Mouse (Mus musculus): ENCODE data around the gene Msantd2. TPM values are rescaled to one million over a fixed set of nuclear protein-coding genes. Genes with fewer than 3 reads are reported as not detected.
A peak's percentile ranks its signal among the peaks of the same experiment; 100 is the strongest.

Msantd2 gene
- total RNA-seq (2014; fragmentation: Nextera tagmentation), result 24.7 and 30.4 TPM in 2 replicates
- 20.6 and 31.1 TPM in 2 replicates for total RNA-seq (2017)

- peak; percentile 79 for ATAC-seq (replicated peaks; ENCODE audit: poor library complexity, severe bottlenecking)
These were observed at the start of gene Msantd2 for GRCm38 (mm10) chr9:37488611-37489396. TSS of gene Msantd2 (plus strand) at chr9:37489319.

GRCm38 (mm10) chr9:37452401-37452800, 36.7 kb upstream of the Msantd2 start:
- ATAC-seq (replicated peaks; ENCODE audit: poor library complexity, severe bottlenecking), result no peak

DNA sequence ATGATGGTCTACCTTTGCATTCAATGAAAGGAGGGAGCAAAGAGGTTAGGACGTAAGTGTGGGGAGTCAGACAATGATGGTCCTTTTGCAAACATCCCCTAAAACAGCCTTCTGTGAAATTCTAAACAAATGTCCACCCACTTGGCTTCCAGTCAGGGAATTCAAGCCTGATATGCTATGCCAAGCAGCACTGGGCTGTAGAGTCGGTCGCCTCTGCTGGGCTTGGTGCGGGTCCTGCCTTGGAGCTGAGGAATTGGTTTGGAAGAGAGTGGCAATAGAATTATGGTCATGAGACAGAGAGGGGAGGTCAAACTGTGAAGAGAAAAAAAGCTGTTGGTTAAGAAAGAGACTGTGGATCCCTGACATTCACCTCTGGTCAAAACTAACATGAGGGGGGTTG, 35.8 kb upstream of the Msantd2 start:
- no peak for ATAC-seq (replicated peaks; ENCODE audit: poor library complexity, severe bottlenecking)

DNA sequence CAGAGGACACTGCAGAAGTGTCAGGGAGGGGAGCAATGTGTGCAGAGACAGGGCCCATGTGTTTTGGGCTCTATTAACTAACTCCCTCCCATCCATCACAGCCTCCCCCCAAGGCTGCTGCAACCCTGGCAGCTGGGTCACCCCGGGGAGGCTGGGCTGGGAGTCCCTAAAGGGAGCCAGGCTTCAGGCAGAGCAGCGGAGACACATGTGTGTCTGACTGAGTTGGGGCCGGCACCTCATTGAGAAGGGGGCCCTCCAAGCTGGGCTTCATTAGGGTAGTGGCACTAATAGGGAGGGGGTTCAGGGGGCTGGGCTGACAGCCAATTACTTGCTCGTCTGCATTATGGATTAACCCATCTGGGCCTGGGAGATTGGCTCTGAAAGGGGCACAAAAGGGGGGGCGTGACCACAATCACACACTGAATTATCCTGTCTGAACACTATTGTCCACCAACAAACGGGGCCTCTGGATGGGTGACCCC, 35.1 kb upstream of the Msantd2 start:
- ATAC-seq (replicated peaks; ENCODE audit: poor library complexity, severe bottlenecking), result no peak

DNA sequence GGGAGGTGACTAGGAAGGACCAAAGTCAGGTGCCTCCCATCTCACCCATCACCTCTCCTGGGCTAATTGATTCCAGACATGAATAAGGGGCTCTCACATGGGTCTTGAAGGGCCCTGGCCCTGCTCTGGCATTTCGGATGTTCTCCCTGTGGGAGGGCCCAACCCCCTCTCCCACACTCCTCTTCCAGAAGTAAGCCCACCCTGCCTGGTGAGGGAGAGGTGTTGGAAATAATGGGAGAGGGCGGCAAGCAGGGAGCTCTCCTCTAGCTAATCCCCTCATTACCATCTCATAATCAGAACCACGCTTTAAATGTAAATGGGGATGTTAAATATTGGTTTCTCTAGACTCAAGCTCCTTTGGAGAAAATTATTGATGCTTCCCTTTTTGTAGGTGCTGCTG, 34.1 kb upstream of the Msantd2 start:
- ATAC-seq (replicated peaks; ENCODE audit: poor library complexity, severe bottlenecking), result no peak

- no peak for ATAC-seq (replicated peaks; ENCODE audit: poor library complexity, severe bottlenecking)
These were observed 33.3 kb upstream of the Msantd2 start for GRCm38 (mm10) chr9:37455868-37456267.

DNA sequence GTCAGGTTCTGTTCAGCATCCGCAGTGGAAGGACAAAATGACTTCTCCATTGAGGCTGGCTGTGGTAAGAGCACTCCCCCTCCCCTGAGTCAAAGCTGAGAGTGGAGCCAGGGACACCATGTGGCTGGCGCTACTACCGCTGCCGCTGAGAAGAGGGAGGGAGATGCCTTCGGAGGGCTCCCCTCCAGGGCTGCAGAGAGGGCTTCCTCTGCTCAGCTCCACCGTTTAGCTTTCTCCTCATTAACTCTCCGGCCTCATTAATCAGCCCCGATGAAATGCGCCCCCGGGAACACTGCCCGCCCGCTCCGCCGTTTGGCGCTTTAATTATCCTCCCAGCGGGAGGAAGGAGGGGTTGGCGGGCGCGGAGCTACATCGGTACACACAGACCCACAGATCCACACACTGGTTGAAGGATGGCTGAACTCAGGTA, 32.6 kb upstream of the Msantd2 start:
- ATAC-seq (replicated peaks; ENCODE audit: poor library complexity, severe bottlenecking), result peak; percentile 30; the same call in 1 of the 2 replicates

DNA sequence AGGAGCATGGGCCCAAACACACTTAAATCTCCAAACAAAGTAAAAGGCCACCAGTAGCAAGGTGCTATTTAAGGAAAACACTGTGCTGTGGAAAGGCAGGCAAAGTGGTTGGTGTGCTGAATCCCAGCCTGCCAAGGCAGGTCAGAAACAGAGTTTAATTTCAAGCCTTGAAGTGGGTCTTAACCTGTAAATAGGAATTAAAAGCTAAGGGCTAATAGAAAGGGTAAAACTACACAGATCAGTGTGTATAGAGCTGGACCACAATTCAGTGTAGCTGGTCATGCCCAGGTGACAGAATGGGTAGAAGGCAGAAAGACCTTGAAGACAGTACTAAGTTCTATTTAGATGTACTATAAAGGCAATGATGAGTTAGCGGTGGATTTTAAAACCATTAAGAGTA, 32.0 kb upstream of the Msantd2 start:
- no peak for ATAC-seq (replicated peaks; ENCODE audit: poor library complexity, severe bottlenecking)

- no peak for ATAC-seq (replicated peaks; ENCODE audit: poor library complexity, severe bottlenecking)
These were observed 29.5 kb upstream of the Msantd2 start for GRCm38 (mm10) chr9:37459665-37460042.

- peak; percentile 45 for ATAC-seq (replicated peaks; ENCODE audit: poor library complexity, severe bottlenecking)
These were observed 28.8 kb upstream of the Msantd2 start for GRCm38 (mm10) chr9:37460043-37460960.

DNA sequence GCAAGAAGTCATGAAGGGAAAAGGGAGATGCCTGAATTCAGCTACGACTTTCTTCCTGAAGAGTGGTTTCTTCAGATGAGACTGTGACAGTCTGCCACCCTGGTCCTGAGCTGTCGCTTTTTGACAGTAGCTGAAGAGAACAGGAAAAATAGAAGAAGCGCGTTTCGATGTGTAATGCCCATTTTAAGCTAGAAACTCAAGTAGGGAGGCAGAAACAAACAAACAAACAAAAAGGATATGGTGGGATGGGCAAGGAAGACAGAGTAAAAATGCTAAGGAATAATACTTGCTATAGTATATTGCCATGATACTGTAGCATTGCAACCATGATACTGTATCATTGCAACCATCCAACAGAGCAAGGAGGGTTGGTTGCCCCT, 28.2 kb upstream of the Msantd2 start:
- no peak for ATAC-seq (replicated peaks; ENCODE audit: poor library complexity, severe bottlenecking)

- ATAC-seq (replicated peaks; ENCODE audit: poor library complexity, severe bottlenecking), result no peak
These were observed 27.5 kb upstream of the Msantd2 start for GRCm38 (mm10) chr9:37461571-37461970.

DNA sequence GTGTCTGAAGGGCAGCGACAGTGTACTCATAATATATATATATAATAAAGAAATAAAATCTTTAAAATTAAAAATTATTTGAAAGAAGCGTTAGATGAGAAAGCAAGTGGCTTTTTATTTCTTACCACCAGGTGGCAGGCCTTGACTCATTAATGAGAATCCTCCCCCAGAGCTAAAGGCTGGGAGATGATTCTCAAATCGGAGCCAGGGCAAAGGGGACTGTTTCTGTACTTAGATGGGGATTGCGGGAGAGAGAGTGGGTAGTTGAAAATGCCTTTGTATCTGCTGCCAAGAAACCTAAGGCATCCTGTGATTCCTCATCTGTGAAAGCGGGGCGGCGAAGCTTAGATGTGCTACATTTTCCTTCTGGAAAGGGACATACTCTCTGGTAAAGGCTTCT, 26.4 kb upstream of the Msantd2 start:
- ATAC-seq (replicated peaks; ENCODE audit: poor library complexity, severe bottlenecking), result peak; percentile 62

GRCm38 (mm10) chr9:37473611-37474125, 15.5 kb upstream of the Msantd2 start:
- ATAC-seq (replicated peaks; ENCODE audit: poor library complexity, severe bottlenecking), result no peak

- ATAC-seq (replicated peaks; ENCODE audit: poor library complexity, severe bottlenecking), result no peak; the same call in 1 of the 2 replicates
These were observed 14.2 kb upstream of the Msantd2 start for GRCm38 (mm10) chr9:37474923-37475322.

DNA sequence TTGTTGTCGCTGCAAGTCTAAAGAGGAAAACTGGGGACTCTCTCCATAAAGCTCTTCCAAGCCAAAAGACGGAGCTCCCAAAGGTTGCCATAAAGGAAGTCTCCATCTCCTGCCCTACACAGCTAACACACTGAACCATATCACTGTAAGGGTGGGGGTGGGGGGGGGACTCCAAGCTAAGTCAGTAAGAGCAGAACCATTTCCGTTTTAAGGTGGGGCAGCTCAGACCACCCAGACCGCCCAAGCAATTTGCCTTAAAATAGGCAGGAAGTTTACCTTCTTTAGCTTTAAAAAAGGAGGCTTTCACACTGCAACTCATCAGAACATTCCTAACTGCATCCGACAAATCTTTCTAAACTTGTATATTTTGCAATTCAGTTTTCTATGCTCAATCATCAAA, 4.0 kb upstream of the Msantd2 start:
- ATAC-seq (replicated peaks; ENCODE audit: poor library complexity, severe bottlenecking), result no peak

GRCm38 (mm10) chr9:37488041-37488440, 1.1 kb upstream of the Msantd2 start:
- ATAC-seq (replicated peaks; ENCODE audit: poor library complexity, severe bottlenecking), result no peak

DNA sequence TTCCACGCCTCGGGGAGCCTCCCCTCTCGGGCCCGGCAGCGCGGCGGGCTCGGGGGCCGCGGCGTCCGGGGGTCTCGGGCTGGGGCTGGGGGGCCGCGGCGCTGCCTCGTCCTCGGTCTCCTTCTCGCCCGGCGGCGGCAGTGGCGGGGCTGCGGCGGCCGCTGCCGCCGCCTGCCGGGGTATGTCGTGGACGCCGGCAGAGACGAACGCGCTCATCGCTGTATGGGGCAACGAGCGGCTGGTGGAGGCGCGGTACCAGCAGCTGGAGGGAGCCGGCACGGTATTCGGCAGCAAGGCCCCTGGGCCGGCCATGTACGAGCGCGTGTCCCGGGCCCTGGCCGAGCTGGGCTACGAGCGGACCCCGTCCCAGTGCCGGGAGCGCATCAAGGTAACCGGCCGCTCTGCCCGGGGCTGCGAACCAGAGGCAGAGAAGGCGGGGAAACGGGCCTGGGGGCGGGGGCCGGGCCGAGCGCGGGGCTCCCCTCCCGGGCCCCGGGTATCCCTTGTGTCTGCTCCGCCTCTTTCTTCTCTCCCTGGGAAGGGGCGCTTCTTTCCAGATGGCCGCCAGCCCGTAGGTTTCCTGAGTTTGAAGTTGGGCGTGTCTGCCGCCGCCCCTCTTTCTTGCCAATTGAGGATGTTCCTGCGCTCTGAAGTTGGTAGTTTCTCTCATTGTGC, 464 bp downstream of the Msantd2 start:
- peak; percentile 68 for ATAC-seq (replicated peaks; ENCODE audit: poor library complexity, severe bottlenecking)

GRCm38 (mm10) chr9:37495761-37496160, 6.6 kb downstream of the Msantd2 start:
- no peak for ATAC-seq (replicated peaks; ENCODE audit: poor library complexity, severe bottlenecking)

DNA sequence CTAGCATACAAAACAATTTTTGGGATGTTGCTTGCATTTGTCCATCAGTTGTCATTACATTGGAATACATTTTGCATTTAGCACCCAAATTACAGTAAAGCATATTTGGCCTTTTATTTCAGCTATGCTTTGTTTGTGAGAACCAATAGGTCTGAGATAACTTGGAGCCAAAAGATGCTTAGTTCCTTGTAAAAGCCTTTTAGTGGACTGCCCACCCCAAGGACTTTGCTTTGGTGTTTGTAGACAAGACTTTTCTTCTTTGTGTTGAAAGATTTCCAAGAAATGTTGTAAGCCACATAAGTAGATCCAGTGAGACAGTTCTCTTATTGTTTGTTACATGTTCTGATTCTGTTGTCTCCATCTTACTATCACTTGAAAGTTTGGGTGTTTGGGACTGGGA, 7.2 kb downstream of the Msantd2 start:
- no peak for ATAC-seq (replicated peaks; ENCODE audit: poor library complexity, severe bottlenecking)
